Mouse (Mus musculus) monocyte, adult 59 days (primary cell): ENCODE measurements around the gene Tubb4b. TPM values are rescaled to one million over a fixed set of nuclear protein-coding genes. Genes with fewer than 3 reads are reported as not detected.

Source experiments
- total RNA-seq, 2 experiments: library from RNA; stranded (reverse); gene quantifications; one replicate each; pipeline ENCODE4 v1.2.4; 2023

Tubb4b gene
- total RNA-seq: 10 to 100 TPM; 47.5 to 50.6 TPM

DNA sequence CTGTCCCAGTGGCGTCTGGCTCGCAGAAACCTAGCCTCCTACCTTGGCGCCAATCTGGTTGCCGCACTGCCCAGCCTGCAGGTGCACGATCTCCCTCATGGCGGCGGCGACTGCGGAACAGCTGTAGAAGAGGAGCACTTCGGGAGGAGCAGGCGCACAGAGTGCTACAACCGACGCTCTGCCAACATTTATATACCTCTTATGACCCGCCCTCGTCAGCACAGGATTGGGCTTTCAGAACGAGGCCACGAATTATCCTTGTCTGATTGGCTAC lies at the start of gene Tubb4b:
Tubb4b (minus strand) TSS at position 211 of the 274 bp plus-strand sequence.

DNA sequence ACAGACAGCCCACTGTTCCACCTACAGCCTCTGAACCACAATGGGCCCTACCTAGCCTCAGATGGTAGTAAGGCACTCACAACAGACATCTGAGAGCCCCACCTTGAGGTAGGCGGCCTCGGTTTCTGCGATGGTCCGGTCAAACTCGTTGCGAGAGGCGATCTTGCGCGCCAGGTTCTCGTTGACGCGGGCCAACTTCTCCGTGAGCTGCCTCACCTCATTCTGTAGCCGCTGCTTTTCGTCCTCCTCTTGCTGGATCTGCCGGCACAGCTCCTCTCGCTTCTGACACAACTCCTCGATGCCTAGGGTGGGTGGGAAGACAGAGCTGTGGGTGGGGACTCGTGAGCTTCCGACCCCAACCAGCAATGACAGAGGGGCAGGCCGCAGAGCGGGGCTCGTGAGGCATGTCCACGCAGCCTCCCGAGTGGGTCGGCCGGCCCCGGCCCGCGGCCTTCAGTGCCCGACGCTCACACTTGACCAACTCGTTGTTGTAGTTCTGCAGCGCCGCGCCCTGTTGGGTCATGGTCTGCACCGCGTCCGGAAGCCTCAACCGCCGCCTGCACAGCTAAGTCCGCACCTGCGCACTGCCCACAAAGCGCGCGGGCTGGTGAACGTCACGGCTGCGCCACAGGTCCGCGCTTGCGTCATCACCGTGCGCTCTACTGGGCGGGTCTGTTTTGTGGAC lies 47.5 kb upstream of the Tubb4b start, which contains the start of the genes Ssna1 and Anapc2:
Ssna1 (minus strand) TSS at position 612 of the 685 bp plus-strand sequence.
Anapc2 (plus strand) TSS at position 652 of the 685 bp plus-strand sequence.

DNA sequence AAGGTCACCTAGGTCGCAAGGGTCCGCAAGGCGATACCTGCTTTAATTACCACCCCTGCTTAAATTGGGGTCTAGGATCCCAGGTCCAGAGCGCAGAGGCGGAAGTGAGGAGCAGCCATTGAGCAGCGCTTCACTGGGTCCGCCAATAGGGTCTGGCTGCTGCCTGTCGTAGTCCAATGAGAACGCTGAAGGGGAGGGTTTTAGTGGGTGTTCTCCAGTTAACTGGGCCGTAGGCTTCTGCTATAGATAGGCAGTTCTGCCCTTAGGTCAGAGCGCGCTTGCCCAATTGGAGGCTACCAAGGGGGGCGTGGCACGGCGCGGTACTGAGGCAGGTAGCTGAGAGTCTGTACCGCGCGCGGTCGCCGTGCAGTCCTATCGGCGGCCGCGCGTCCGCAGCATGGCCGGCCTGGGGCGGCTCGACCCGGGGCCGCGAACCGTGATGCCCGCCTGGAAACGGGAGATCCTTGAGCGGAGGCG lies 37.8 kb upstream of the Tubb4b start, which contains the start of gene Tprn:
Tprn (plus strand) TSS at position 328 of the 477 bp plus-strand sequence.

DNA sequence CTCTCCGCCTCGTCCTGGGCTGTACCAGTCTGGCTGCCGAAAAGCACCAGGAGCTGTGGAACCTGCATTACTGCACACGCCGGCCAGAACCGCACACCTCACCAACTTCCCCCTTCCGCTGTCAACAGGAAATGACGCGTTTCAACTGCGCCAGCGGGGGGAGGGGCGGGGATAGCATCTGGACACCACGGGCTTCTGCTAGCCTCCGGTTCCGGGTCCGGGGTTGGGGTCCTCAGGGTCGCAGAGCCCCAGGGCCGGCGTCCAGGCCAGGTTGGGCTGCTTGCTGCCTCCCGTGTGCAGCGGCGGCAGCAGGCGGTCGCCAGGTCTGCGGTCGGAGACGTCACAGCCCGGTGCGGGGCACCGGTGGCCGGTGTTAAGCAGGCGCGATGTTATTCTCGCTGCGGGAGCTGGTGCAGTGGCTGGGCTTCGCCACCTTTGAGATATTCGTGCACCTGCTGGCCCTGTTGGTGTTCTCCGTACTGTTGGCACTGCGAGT lies 30.8 kb upstream of the Tubb4b start, which contains the start of gene Tmem203:
Tmem203 (plus strand) TSS at position 156 of the 496 bp plus-strand sequence.

DNA sequence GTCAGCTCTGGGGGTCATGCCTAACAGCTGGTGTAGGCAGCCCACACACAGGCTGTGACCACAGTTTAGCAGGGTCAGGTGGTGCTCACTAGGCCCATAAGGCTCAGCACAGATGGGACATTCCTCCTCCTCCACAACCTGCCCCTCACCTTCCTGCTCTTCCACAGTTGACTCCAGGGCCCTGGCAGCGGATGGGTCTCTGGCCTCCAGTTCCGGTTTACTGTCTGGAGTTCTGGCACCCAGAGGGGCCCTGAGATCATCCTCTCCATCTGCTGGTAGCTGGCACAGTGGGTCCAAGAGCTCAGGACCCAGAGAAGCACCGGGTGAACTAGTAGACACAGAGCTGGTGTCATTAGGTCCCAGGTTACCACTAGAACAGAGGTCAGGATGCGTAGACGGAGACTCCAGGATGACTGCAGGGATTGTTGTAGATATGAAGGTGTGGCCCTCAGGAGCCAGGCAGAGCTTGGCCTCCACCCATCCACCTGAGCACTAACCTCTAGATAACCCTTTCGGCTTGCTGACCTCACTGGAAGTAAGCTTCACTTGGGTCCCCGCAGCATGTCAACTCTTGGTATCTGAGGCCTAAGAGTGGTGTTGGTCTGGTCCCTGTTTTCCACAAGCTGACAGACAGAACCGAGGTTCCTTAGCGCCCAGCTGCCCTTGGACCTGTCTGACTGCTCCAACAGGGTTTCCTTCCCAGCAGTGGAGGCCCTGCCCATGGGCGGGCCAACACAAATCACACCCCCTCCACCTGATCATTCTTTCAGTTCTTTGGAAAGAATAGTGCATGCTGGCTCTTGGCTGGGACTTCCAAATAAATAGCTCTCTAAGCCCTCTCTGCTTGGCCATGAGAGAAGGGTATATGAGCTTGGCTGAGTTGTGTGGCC lies 21.9 kb upstream of the Tubb4b start, which contains the start of gene AL732309.1:
AL732309.1 (minus strand) TSS at position 681 of the 890 bp plus-strand sequence.

DNA sequence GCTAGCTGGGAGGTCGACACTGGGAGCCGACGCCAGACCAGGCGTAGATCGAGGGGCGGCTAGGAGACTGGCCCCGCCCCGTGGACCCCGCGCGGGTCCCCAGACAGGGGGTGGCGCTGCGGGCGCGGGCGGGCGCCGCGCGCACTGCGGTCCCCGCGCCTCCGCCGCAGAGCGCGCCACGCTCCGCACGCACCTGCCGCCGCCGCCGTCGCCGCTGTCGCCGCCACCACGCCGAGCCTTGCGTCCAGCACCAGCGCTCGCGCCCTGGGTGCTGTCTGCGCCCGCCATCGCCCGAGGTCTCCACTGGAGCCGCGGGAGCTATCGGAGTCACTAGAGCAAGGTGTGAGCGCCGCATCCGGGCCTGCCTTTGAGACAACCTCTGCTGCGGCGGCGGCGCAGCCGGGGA lies 17.6 kb upstream of the Tubb4b start, which contains the start of the genes Rnf208 and Cysrt1:
Rnf208 (plus strand) TSS at position 155 of the 406 bp plus-strand sequence.
Cysrt1 (minus strand) TSS at position 352 of the 406 bp plus-strand sequence.

DNA sequence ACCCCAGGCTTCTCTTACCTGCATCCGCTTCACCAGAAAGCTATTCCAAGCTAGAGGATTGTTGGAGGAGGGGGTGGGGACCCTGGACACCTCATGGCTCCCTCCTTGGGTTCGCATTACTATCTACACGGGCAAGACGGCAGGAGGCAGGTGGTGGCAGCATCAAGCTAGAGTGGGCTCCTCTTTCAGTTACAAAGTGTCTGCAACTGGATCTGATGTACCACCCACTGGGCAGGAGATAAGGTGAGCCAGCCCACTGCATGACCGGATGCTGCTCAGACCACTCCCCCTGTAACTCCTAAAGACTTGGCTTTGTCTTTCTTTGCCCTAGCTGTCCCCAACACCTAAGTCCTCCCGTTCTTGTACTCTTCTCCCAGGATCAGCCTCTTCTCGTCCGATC lies 12.1 kb upstream of the Tubb4b start, which contains the start of gene Rnf224:
Rnf224 (minus strand) TSS at position 174 of the 400 bp plus-strand sequence.

DNA sequence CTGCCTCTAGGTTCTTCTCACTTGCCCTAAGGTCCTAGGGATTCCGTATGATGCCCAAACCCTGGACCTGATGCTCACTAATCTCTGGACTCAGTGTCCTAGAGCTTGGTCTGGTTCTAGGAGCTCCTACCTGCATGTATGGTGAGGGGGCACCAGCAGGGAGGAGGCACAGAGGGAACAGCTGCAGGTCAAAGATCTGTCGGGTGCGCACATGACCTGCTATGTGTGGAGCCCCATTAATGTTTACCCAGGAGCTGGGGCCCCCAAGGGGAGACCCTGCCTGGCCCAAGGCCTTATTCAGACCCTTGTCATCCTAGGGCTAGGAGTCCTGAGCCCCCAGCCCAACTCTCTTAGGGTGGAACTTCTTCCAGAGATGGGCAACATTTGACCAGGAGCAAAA lies 9.5 kb upstream of the Tubb4b start, which contains the start of gene Slc34a3:
Slc34a3 (minus strand) TSS at position 315 of the 400 bp plus-strand sequence.

DNA sequence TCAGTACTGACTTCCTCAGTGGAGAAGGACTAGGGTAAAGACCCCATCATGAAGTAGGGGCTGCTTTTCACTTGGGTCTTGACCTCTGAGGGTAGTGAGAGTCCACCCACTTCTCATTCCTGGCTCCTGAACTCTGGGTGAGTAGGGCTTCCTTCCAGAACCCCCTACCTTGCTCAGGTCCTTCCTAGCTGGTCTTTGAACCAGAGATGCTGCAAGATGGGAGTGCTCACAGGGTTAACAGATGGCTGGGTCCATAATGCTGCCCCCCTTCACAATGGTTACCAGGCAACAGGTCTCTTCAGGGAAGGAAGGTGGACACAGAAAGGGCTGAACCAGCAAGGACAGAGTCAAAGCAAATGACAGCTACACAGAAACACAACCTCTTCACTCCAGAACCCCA lies 6.1 kb downstream of the Tubb4b start, which contains the start of gene Fam166a:
Fam166a (plus strand) TSS at position 301 of the 400 bp plus-strand sequence.

DNA sequence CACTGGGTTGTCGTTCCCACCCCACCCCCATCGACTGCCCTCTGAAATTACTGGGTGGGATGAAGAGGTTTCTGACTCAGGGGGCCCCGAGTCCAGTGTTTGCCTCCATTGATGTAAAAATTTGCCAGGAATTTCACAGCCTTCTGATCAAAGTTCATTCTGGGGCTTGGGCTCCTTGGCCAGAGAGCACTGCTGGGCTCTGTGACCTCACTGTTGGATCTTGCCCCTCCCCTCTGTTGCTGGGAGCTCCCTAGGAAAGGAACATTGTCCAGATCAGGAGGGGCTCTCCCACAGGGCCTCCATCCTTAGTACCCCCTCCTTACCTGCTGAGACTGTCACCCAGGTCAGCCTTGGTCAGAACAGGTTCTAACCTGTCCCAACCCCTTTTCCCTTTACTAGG lies 10.1 kb downstream of the Tubb4b start, which contains the start of gene Stpg3:
Stpg3 (minus strand) TSS at position 194 of the 400 bp plus-strand sequence.

DNA sequence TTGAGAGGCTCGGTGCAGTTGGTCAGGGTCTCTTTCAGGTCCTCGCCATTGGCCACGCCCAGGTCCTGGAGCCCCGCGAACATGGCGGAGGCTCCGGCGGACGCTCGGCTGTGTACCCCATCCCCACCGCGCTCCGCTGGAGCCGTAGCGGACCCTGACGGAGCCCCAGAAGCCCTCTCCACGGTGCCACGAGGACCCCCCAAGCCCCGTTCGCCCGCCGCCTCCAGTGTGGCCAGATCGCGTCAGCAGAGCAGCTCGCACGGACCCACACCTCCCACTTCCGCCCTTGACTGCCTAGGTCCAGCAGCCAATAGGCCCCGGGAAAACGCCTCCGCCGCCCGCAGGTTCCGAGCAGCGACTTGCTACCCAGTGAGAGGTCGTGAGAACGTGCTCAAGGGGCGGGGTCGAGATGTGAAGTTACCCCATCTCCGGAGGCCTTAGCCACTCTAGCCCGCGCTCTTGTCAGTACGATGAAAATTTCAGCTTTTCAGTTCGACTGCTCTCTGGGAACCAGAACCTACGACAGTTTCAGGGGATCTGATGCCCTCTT lies 13.3 kb downstream of the Tubb4b start, which contains the start of gene Nelfb:
Nelfb (minus strand) TSS at position 369 of the 550 bp plus-strand sequence.

DNA sequence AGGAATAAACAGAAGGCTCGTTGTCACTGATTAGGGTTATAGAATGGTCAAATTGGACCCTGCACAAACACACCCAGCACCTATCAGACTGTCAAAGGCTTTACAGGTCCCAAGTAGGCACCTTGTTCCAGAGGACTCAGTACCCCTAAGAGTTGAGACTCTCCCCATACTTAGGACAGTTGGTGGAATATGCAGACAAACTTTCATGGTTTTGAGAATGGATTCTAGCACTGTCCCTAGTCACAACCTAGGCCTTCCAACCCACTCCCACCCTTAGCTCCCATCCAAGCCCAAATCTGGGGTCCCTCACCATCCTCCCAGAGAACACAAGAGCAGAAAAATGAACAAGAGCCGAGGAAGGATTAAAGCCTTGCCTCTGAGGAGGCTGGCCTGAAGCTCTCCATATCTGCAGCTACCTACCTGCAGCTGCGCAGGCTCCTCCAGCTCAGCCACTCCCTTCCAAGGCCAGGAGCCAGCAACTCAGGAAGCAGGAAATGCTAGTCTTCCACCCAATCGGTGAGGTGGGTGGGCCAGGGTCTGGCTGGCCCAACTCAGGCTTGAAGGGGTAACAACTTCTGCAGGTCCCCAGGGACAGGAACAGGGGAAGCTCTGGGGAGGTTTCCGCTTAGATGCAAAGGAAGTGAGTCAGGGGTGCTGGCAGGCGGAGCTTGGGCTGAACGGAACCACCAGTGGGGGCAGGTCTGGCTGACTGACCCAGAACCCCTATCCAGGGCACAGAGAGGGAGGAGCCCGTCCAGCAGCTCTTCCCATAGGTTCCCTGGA lies 28.1 kb downstream of the Tubb4b start, which contains the start of gene Tor4a:
Tor4a (minus strand) TSS at position 715 of the 783 bp plus-strand sequence.

DNA sequence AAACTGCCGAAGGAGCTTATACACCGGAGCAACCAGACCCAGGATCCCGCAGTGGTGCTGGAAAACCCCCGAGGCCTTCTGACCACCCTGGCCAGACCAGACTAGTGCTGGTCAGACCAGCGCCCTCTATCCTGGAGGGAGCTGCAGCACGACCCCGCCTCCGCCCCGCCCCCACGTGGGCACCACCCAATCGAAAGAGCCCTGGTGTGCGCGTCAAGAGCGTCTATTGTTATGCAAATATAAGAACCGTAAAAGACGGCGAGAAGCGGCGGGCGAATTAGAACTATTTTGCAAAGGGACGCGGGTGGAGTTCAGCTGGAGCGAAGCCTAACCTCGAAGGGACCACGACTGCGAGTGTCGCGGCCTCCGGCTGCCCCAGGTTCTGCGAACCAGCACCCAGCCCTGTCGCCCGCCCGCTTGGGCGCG lies 44.0 kb downstream of the Tubb4b start, which contains the start of gene Nrarp:
Nrarp (plus strand) TSS at position 281 of the 426 bp plus-strand sequence.

Other genes with a start within 250 kb of the Tubb4b start
- gene Mrpl41, start 249.6 kb downstream of the Tubb4b start, total RNA-seq: 10 to 100 TPM; 17.2 to 17.4 TPM
- gene Pnpla7, start 248.7 kb downstream of the Tubb4b start, total RNA-seq: 100 to 1,000 TPM; 133 to 171 TPM
- gene Nsmf, start 170.3 kb downstream of the Tubb4b start, total RNA-seq: 10 to 100 TPM; 23.6 to 33.9 TPM
- gene Entpd8, start 144.4 kb downstream of the Tubb4b start, total RNA-seq: not detected
- not detected for gene Noxa1, start 129.6 kb downstream of the Tubb4b start, total RNA-seq
- 1 to 10 TPM; 5.6 to 5.8 TPM for gene Nrarp, start 43.9 kb downstream of the Tubb4b start, total RNA-seq
- 10 to 100 TPM; 34.6 to 36.4 TPM for gene Tor4a, start 27.8 kb downstream of the Tubb4b start, total RNA-seq
- gene Nelfb, start 13.2 kb downstream of the Tubb4b start, total RNA-seq: 10 to 100 TPM; 48.9 to 59.0 TPM
- gene Stpg3, start 10.1 kb downstream of the Tubb4b start, total RNA-seq: not detected
- gene Fam166a, start 6.0 kb downstream of the Tubb4b start, total RNA-seq: not detected
- not detected for gene Slc34a3, start 9.7 kb upstream of the Tubb4b start, total RNA-seq
- not detected for gene Rnf224, start 12.1 kb upstream of the Tubb4b start, total RNA-seq
- gene Rnf208, start 17.6 kb upstream of the Tubb4b start, total RNA-seq: under 1 TPM in 1 of 2 experiments, not detected in 1; 0.88 TPM
- gene Cysrt1, start 17.8 kb upstream of the Tubb4b start, total RNA-seq: not detected
- gene AL732309.1, start 22.2 kb upstream of the Tubb4b start, total RNA-seq: 1 to 10 TPM; 2.3 to 2.6 TPM
- 10 to 100 TPM; 14.0 to 21.2 TPM for gene Tmem203, start 30.7 kb upstream of the Tubb4b start, total RNA-seq
- gene Tprn, start 37.9 kb upstream of the Tubb4b start, total RNA-seq: 10 to 100 TPM; 21.1 to 24.9 TPM
- 10 to 100 TPM; 49.1 TPM for gene Ssna1, start 47.7 kb upstream of the Tubb4b start, total RNA-seq
- gene Anapc2, start 47.8 kb upstream of the Tubb4b start, total RNA-seq: 10 to 100 TPM; 83.4 to 88.1 TPM
- gene Tmem210, start 63.4 kb upstream of the Tubb4b start, total RNA-seq: not detected
- not detected for gene Lrrc26, start 65.2 kb upstream of the Tubb4b start, total RNA-seq
- gene Grin1, start 94.5 kb upstream of the Tubb4b start, total RNA-seq: not detected
- gene Man1b1, start 107.6 kb upstream of the Tubb4b start, total RNA-seq: 10 to 100 TPM; 33.9 to 41.6 TPM
- gene Dpp7, start 131.7 kb upstream of the Tubb4b start, total RNA-seq: 10 to 100 TPM; 25.9 to 31.9 TPM
- gene Uap1l1, start 141.0 kb upstream of the Tubb4b start, total RNA-seq: 10 to 100 TPM; 24.7 to 30.9 TPM
- not detected for gene Sapcd2, start 147.6 kb upstream of the Tubb4b start, total RNA-seq
- not detected for gene Entpd2, start 171.2 kb upstream of the Tubb4b start, total RNA-seq
- gene Npdc1, start 174.6 kb upstream of the Tubb4b start, total RNA-seq: not detected
- 10 to 100 TPM; 15.6 to 17.3 TPM for gene Fut7, start 198.6 kb upstream of the Tubb4b start, total RNA-seq
- 10 to 100 TPM; 35.3 to 36.1 TPM for gene Abca2, start 204.0 kb upstream of the Tubb4b start, total RNA-seq
- gene Clic3, start 232.1 kb upstream of the Tubb4b start, total RNA-seq: not detected
- gene Paxx, start 236.4 kb upstream of the Tubb4b start, total RNA-seq: 10 to 100 TPM; 24.0 to 34.2 TPM
- not detected for gene Ptgds, start 245.3 kb upstream of the Tubb4b start, total RNA-seq